Mouse (Mus musculus): ENCODE data around the gene Chat. TPM values are rescaled to one million over a fixed set of nuclear protein-coding genes. Genes with fewer than 3 reads are reported as not detected.
A peak's percentile ranks its signal among the peaks of the same experiment; 100 is the strongest.

Gene Chat
- polyA plus RNA-seq, 1 experiment: 0.10 TPM

DNA sequence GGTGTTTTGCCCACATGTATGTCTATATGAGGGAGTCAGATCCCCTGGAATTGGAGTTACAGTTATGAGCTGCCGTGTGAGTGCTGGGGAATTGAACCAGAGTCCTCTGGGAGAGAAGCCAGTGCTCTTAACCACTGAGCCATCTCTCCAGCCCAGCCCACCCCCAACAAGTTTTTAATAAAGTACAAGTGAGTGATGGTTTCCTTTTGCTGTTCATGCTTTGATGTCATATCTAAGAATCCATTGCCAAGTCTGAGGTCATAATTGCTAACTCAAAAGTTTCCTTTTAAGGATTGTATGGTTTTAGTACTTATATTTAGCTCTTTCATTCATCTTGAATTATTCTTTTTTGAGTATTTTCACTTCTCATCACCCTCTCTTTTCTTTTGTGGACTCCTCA lies 38.1 kb upstream of the Chat start:
- TF ChIP-seq POLR2A (IDR thresholded peaks at IDR 0.05; ENCODE audit: control insufficient read depth, low read depth, low read length): no peak
- no peak for TF ChIP-seq CTCF (IDR thresholded peaks at IDR 0.05; ENCODE audit: control insufficient read depth, insufficient read depth, insufficient replicate concordance, low read depth, low read length)
- H3K4me3 ChIP-seq (ENCODE audit: control insufficient read depth, low read depth, low read length): no peak overlapping the region
- H3K27me3 ChIP-seq (ENCODE audit: control insufficient read depth, insufficient read depth, low read length): no peaks in the 10 kb centered on the region
- no peaks in the 10 kb centered on the region for H3K36me3 ChIP-seq (ENCODE audit: control insufficient read depth, insufficient read depth, low read length)
- H3K4me1 ChIP-seq (ENCODE audit: control insufficient read depth, insufficient read depth, low read length): 0 out of 2 replicates have a peak, but pooled peaks cover 4% of the 10 kb centered on the region
- no peak overlapping the region for H3K27ac ChIP-seq (ENCODE audit: control insufficient read depth, insufficient read depth, low read depth, low read length)

DNA sequence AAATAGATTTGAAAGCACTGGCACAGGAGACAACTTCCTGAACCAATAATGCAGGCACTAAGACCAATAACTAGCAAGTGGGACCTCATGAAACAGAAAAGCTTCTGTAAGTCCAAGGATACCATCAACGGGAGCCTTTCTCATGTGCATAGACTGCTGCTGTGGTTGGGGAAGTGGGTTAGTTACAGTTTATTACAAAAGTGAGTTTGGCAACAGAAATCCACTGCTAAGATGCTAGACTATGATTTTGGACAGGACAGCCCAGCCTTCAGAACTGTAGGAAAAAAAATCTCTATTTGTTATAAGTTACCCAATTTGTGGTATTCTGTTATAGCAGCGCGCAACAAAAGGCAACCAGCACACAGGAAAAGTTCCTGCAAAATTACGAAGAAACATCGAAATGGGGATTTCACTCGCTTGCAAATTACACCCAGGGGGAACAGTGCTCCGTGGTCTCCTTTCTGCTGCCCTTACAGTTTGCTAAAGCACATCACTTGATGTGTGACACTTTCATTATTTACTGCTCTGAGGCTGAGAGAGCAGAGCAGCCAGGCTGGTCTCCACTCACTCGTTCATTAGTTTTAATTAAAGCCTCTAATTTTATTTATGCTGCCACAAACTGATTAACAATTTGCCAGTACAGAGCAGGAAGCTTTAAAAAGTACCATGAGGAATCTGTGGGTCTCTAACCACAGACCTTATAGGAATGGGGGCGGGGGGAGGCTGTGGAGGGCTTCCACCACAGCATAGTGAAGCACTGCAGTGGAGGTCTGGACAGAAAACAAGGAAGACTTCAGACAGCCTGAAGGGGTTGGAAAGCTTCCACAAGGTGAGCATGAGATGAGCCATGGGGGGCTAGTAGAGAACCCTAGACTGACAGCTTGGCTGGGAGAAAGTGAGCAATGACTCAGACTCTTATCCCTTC lies 37.2 kb upstream of the Chat start:
- H3K4me3 ChIP-seq (ENCODE audit: control insufficient read depth, low read depth, low read length): no peak overlapping the region
- H3K36me3 ChIP-seq (ENCODE audit: control insufficient read depth, insufficient read depth, low read length): no peaks in the 10 kb centered on the region
- no peak overlapping the region for H3K27ac ChIP-seq (ENCODE audit: control insufficient read depth, insufficient read depth, low read depth, low read length)
- TF ChIP-seq POLR2A (IDR thresholded peaks at IDR 0.05; ENCODE audit: control insufficient read depth, low read depth, low read length): no peak
- TF ChIP-seq CTCF (IDR thresholded peaks at IDR 0.05; ENCODE audit: control insufficient read depth, insufficient read depth, insufficient replicate concordance, low read depth, low read length): no peak
- no peaks in the 10 kb centered on the region for H3K27me3 ChIP-seq (ENCODE audit: control insufficient read depth, insufficient read depth, low read length)
- H3K4me1 ChIP-seq (ENCODE audit: control insufficient read depth, insufficient read depth, low read length): no peaks in the 10 kb centered on the region

DNA sequence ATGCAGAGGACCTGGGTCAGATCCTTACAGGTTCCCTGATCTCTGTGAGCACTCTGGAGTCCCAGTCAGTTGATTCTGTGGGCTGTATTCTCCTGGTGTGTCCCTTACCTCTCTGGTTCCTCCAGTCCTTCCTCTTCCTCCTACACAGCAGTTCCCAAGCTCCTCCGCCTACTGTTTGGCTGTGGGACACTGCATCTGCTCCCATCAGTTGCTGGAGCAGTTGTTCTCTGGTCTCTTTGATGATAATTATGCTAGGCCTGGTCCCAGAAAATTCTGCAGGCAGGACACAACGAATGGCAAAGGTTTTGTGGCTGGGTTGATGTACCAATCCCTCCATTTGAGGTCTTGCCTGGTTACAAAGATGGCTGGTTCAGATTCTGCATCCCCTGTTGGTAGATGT lies 35.5 kb upstream of the Chat start:
- Histone ChIP-seq H3K36me3 (ENCODE audit: control insufficient read depth, insufficient read depth, low read length) (no peaks in the 10 kb centered on the region), H3K27ac (ENCODE audit: control insufficient read depth, insufficient read depth, low read depth, low read length) (no peak overlapping the region), H3K27me3 (ENCODE audit: control insufficient read depth, insufficient read depth, low read length) (no peaks in the 10 kb centered on the region), H3K4me3 (ENCODE audit: control insufficient read depth, low read depth, low read length) (no peak overlapping the region), H3K4me1 (ENCODE audit: control insufficient read depth, insufficient read depth, low read length) (no peaks in the 10 kb centered on the region; the same call in 1 of the 2 replicates)
- TF ChIP-seq POLR2A (IDR thresholded peaks at IDR 0.05; ENCODE audit: control insufficient read depth, low read depth, low read length) (no peak), CTCF (IDR thresholded peaks at IDR 0.05; ENCODE audit: control insufficient read depth, insufficient read depth, insufficient replicate concordance, low read depth, low read length) (no peak)

DNA sequence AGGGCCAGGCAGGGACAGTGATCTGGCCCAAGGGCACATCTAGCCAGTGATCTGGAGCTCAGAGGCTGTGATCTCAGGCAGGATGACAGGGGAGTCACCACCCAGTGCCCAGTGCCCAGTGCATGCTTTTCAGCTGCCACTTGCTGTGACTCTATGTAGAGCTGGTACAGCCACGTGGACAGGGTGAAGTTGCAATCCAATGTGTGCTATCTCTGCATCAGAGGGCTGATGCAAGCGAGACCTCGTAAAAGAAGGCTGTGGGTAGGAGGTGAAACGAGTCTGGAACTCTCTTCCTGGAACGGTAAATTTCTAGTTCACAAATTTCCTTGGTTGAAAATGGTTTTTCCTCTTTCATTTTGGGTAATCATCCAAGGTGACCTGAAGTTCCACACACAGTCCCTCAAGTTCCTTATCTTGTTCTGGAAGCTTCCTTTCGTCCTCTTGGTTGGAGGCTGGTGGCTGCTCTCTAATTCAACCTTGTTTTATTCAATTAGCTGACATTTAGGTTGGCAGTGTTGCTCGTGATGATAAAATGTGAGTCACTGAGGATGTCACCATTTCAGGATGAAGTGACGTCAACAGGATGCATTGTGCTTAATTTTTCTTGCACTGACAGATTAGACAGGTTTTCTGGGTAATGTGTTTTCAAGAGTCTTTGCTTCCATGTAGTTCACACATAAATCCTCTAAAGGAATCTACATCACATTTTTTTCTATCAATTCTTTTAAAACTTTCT lies 30.5 kb upstream of the Chat start:
- TF ChIP-seq CTCF (IDR thresholded peaks at IDR 0.05; ENCODE audit: control insufficient read depth, insufficient read depth, insufficient replicate concordance, low read depth, low read length) (no peak), POLR2A (IDR thresholded peaks at IDR 0.05; ENCODE audit: control insufficient read depth, low read depth, low read length) (no peak)
- Histone ChIP-seq H3K36me3 (ENCODE audit: control insufficient read depth, insufficient read depth, low read length) (no peaks in the 10 kb centered on the region), H3K27me3 (ENCODE audit: control insufficient read depth, insufficient read depth, low read length) (no peaks in the 10 kb centered on the region), H3K4me3 (ENCODE audit: control insufficient read depth, low read depth, low read length) (no peak overlapping the region), H3K27ac (ENCODE audit: control insufficient read depth, insufficient read depth, low read depth, low read length) (no peak overlapping the region), H3K4me1 (ENCODE audit: control insufficient read depth, insufficient read depth, low read length) (no peaks in the 10 kb centered on the region; the same call in 1 of the 2 replicates)

DNA sequence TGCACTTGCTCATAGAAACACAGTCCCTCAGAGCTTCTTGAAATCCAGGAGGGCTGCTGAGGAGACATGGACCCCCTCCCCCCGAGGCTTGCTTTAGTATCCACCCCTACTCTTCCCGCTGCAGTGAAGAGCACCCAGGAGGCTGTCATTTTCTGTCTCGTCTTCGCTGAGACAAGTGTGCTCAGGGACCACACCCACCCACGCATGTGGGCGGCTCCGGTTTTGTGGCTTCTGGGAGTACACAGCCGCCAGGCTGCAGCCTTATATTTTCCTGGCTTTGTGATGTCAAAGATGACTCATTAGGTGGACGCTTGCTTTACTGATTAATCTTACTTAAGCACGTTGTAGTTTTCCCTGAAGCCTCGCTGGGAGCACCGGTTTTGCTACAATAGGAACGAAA lies 26.7 kb upstream of the Chat start:
- TF ChIP-seq CTCF (IDR thresholded peaks at IDR 0.05; ENCODE audit: control insufficient read depth, insufficient read depth, insufficient replicate concordance, low read depth, low read length) (no peak), POLR2A (IDR thresholded peaks at IDR 0.05; ENCODE audit: control insufficient read depth, low read depth, low read length) (no peak)
- no peaks in the 10 kb centered on the region for H3K36me3 ChIP-seq (ENCODE audit: control insufficient read depth, insufficient read depth, low read length)
- H3K4me1 ChIP-seq (ENCODE audit: control insufficient read depth, insufficient read depth, low read length): no peaks in the 10 kb centered on the region
- no peak overlapping the region; the same call in 1 of the 2 replicates for H3K4me3 ChIP-seq (ENCODE audit: control insufficient read depth, low read depth, low read length)
- H3K27ac ChIP-seq (ENCODE audit: control insufficient read depth, insufficient read depth, low read depth, low read length): no peak overlapping the region
- H3K27me3 ChIP-seq (ENCODE audit: control insufficient read depth, insufficient read depth, low read length): no peaks in the 10 kb centered on the region

DNA sequence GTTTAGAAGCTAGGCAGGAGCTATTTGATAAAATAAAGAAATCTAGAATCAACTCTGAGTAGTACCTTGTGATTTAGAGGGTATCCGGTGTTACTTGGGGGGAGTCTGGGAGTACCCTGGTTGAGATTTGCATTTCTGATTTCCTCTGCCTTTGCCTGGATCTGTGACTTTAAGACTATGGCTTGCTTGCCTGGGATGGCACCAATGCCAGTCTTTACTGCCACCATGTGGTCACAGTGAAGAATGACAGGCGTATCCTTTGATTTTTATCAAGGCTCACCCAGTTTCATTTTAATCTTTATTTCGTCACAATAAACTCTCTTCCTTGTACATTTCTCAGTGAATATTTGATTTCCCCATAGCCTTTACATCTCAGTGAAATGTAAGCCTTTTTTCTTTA lies 16.3 kb upstream of the Chat start:
- Histone ChIP-seq H3K27ac (ENCODE audit: control insufficient read depth, insufficient read depth, low read depth, low read length) (no peak overlapping the region), H3K4me1 (ENCODE audit: control insufficient read depth, insufficient read depth, low read length) (no peaks in the 10 kb centered on the region), H3K4me3 (ENCODE audit: control insufficient read depth, low read depth, low read length) (no peak overlapping the region), H3K36me3 (ENCODE audit: control insufficient read depth, insufficient read depth, low read length) (no peaks in the 10 kb centered on the region), H3K27me3 (ENCODE audit: control insufficient read depth, insufficient read depth, low read length) (no peaks in the 10 kb centered on the region)
- TF ChIP-seq CTCF (IDR thresholded peaks at IDR 0.05; ENCODE audit: control insufficient read depth, insufficient read depth, insufficient replicate concordance, low read depth, low read length) (peak; percentile 53; the same call in 1 of the 2 replicates), POLR2A (IDR thresholded peaks at IDR 0.05; ENCODE audit: control insufficient read depth, low read depth, low read length) (no peak)

DNA sequence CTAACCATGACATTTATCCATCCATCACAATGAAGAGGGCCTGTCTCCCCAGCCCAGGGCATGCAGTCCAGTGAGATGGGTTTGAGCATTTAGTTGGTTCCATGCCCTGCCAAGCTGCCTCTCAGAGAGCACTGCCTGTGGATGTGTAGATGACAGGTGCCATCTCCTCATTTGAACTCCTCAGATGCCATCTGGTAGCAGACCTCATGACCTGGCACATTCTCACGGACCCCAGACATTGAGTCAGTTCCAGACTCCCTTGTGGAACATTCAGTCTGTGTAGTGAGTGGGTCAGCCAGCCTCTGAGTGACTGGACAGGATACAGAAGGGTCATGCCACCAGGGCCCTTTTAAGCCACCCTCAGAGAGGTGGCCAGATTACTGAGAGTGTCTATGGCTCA lies 11.8 kb upstream of the Chat start:
- H3K27ac ChIP-seq (ENCODE audit: control insufficient read depth, insufficient read depth, low read depth, low read length): no peak overlapping the region
- H3K27me3 ChIP-seq (ENCODE audit: control insufficient read depth, insufficient read depth, low read length): no peaks in the 10 kb centered on the region
- no peaks in the 10 kb centered on the region for H3K4me1 ChIP-seq (ENCODE audit: control insufficient read depth, insufficient read depth, low read length)
- H3K36me3 ChIP-seq (ENCODE audit: control insufficient read depth, insufficient read depth, low read length): no peaks in the 10 kb centered on the region
- no peak for TF ChIP-seq CTCF (IDR thresholded peaks at IDR 0.05; ENCODE audit: control insufficient read depth, insufficient read depth, insufficient replicate concordance, low read depth, low read length)
- no peak for TF ChIP-seq POLR2A (IDR thresholded peaks at IDR 0.05; ENCODE audit: control insufficient read depth, low read depth, low read length)
- H3K4me3 ChIP-seq (ENCODE audit: control insufficient read depth, low read depth, low read length): no peak overlapping the region

Measured in testis, adult 2 months (tissue).